Mouse (Mus musculus) testis, adult 2 months (tissue): Measurements from ENCODE around the gene Slc39a10.

Source experiments
- CTCF ChIP-seq: fragments of 200-500 bp; IDR thresholded peaks from 2 replicates; pipeline ENCODE4 v1.5.1; 2012; ENCODE audit warnings: low read depth, mild to moderate bottlenecking, inconsistent platforms, low read length, moderate library complexity; ENCODE audit not compliant: control insufficient read depth, insufficient read depth, insufficient replicate concordance
- POLR2A ChIP-seq: fragments of 200-500 bp; IDR thresholded peaks from 2 replicates; pipeline ENCODE4 v1.6.1; 2012; ENCODE audit warnings: low read depth, mild to moderate bottlenecking, inconsistent platforms, low read length, moderate library complexity; ENCODE audit not compliant: control insufficient read depth

DNA sequence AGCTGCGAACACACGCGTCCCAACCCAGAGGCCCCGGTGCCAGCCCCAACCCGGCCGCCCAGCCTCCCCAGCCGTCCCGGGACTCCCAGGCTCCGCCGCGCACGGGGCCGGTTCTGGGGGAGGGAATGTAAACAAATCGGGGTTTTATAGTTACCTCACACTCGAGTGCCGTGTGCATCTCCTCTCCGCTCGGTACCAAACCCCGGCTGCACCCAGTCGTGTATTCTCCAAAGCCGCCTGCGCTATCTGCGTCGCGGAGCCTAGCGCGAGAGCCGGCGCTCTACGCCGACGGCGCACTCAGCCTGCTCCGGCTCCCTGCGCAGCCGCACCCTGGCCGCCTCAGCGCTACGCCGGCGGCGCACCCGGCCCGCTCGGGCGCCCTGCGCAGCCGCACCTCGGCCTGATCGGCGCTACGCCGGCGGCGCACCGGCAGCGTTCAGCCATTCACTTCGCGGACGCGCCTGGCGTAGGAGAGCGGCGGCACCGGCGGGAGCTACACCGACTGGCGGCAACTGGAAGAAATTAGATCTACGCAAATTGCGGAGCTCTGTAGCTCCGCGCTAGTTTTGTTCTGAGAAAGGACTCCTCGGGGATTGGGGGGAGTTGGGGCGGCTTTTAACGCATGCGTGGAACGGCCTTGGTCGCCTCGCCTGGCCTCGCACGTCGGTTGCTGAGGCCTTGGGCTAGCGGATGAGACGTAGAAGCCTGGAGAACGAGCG lies 39.2 kb downstream of the Slc39a10 start:
- TF ChIP-seq POLR2A (peak; percentile 92), CTCF (no peak)
